Mouse (Mus musculus) forebrain, embryonic 10.5 days (tissue): ENCODE measurements at regions not wholly inside any gene's neighbourhood (a gene's known extent, or its start where the extent isn't known, plus 50 kb on each side); places are given as distances from the start of the nearest gene placed in this dataset.

Source experiments
- DNase-seq: peaks from one replicate; pipeline ENCODE4 v3.0.0-alpha.2; 2017; ENCODE audit warnings: low spot score; ENCODE audit errors: extremely low spot score
- H3K27ac ChIP-seq: fragments of 300-500 bp; sonication (generic); 2 replicates; pipeline ENCODE4 v1.5.1; 2016; ENCODE audit warnings: mild to moderate bottlenecking
- H3K27me3 ChIP-seq: fragments of 300-500 bp; sonication (generic); 2 replicates; pipeline ENCODE4 v1.6.1; 2016; ENCODE audit warnings: mild to moderate bottlenecking; ENCODE audit not compliant: poor library complexity, severe bottlenecking
- H3K36me3 ChIP-seq: fragments of 300-500 bp; sonication (generic); replicated peaks from 2 replicates; pipeline ENCODE4 v1.6.1; 2016; ENCODE audit warnings: mild to moderate bottlenecking, moderate library complexity
- H3K4me1 ChIP-seq: fragments of 300-500 bp; sonication (generic); 2 replicates; pipeline ENCODE4 v1.6.1; 2016
- H3K4me3 ChIP-seq: fragments of 300-500 bp; sonication (generic); 2 replicates; pipeline ENCODE4 v1.5.1; 2016; ENCODE audit warnings: mild to moderate bottlenecking, moderate library complexity
- H3K9me3 ChIP-seq: fragments of 300-500 bp; sonication (generic); 2 replicates; pipeline ENCODE4 v1.6.1; 2016; ENCODE audit warnings: mild to moderate bottlenecking, moderate library complexity
- WGBS: fragments of 180-500 bp; shearing (Covaris S2); methylation state at CpG from one replicate; pipeline ENCODE4 v1.1.7; 2016; 5-methylcytosine and 5-hydroxymethylcytosine counted together

GRCm38 (mm10) chr7:39675124-39675846, 157.7 kb downstream of the Zfp619 start:
- no peak for DNase-seq
- H3K27me3 ChIP-seq, result no peaks in the 10 kb centered on the region
- H3K27ac ChIP-seq, result no peak overlapping the region
- 86% methylated on average over 8 of the region's 8 CpGs for WGBS
- H3K36me3 ChIP-seq, result no peaks in the 10 kb centered on the region
- H3K4me1 ChIP-seq, result no peaks in the 10 kb centered on the region
- H3K9me3 ChIP-seq, result no peaks in the 10 kb centered on the region
- H3K4me3 ChIP-seq, result no peak overlapping the region

- WGBS, result 89% methylated on average over 1 of the region's 1 CpGs
- H3K4me3 ChIP-seq, result no peak overlapping the region
- no peaks in the 10 kb centered on the region for H3K36me3 ChIP-seq
- H3K9me3 ChIP-seq, result no peaks in the 10 kb centered on the region
- no peaks in the 10 kb centered on the region for H3K4me1 ChIP-seq
- no peaks in the 10 kb centered on the region for H3K27me3 ChIP-seq
- no peak overlapping the region for H3K27ac ChIP-seq
- DNase-seq, result no peak
These were observed 158.3 kb downstream of the Zfp619 start for GRCm38 (mm10) chr7:39675847-39676238.

DNA sequence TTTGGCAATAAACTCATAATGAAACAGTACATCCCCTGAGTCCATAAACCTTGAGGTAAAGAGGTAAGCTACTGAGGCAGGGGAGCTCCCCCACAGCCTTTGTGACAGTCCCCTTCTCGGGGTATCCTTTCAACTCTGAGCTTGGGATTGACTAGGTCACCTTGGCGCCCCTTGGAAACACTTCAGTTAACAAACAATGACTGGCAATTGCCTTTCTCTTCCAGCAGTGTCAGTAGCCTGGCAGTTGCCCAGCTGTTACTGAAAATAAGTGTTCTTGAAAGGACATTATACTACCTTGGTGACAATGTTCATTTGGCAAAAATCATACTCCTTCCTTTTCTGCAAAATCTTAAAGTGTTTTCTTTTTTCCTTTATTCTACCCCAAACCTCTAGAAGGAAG, 162.8 kb downstream of the Zfp619 start:
- H3K4me3 ChIP-seq, result no peak overlapping the region
- H3K27ac ChIP-seq, result no peak overlapping the region
- DNase-seq, result no peak
- H3K4me1 ChIP-seq, result no peaks in the 10 kb centered on the region
- no peaks in the 10 kb centered on the region for H3K36me3 ChIP-seq
- H3K9me3 ChIP-seq, result no peaks in the 10 kb centered on the region
- 61% methylated on average over 2 of the region's 2 CpGs for WGBS
- H3K27me3 ChIP-seq, result no peaks in the 10 kb centered on the region

DNA sequence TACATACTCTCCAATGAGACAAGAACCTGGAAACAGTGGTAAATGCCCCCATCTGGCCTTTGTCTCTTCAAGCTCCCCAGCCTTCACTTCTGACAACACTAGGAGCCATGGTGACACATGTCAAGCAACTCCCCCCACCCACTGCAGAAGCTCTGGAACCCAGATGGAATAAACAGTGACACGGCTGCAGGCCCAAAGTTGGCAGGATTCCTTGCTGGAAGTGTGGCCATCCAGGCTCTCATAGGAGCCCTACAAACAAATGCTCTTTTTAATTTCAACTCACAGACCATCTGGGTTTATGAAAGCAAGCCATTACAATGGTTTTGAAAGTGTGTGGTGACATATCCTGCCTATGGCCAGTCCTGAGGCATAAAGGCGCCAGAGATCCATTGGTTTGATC, 179.0 kb downstream of the Zfp619 start:
- Histone ChIP-seq H3K4me1 (no peaks in the 10 kb centered on the region), H3K27ac (no peak overlapping the region), H3K4me3 (no peak overlapping the region), H3K27me3 (no peaks in the 10 kb centered on the region), H3K9me3 (no peaks in the 10 kb centered on the region), H3K36me3 (no peaks in the 10 kb centered on the region)
- DNase-seq, result no peak
- WGBS, result 91% methylated on average over 2 of the region's 2 CpGs

DNA sequence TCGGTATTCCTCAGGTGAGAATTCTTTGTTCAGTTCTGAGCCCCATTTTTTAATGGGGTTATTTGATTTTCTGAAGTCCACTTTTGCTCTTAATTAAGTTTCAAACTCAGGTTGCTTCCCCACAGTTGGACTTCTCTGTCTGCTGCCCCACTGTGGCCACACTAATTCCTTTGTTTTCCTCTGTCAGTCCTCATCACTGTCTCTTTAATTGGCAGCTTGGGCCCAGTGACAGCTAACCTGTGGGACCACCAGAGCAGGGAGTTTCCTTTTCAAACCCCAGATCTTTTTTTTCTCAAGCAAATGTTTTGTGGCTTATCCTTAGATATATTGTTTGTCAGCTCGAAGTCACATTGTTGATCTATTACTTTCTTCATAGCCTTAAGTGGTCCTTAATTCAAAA, 183.9 kb downstream of the Zfp619 start:
- no peak for DNase-seq
- Histone ChIP-seq H3K9me3 (no peaks in the 10 kb centered on the region), H3K27ac (no peak overlapping the region), H3K4me3 (no peak overlapping the region), H3K27me3 (no peaks in the 10 kb centered on the region), H3K36me3 (no peaks in the 10 kb centered on the region), H3K4me1 (peaks cover 12% of the 10 kb centered on the region)
- 73% methylated on average over 2 of the region's 2 CpGs for WGBS

DNA sequence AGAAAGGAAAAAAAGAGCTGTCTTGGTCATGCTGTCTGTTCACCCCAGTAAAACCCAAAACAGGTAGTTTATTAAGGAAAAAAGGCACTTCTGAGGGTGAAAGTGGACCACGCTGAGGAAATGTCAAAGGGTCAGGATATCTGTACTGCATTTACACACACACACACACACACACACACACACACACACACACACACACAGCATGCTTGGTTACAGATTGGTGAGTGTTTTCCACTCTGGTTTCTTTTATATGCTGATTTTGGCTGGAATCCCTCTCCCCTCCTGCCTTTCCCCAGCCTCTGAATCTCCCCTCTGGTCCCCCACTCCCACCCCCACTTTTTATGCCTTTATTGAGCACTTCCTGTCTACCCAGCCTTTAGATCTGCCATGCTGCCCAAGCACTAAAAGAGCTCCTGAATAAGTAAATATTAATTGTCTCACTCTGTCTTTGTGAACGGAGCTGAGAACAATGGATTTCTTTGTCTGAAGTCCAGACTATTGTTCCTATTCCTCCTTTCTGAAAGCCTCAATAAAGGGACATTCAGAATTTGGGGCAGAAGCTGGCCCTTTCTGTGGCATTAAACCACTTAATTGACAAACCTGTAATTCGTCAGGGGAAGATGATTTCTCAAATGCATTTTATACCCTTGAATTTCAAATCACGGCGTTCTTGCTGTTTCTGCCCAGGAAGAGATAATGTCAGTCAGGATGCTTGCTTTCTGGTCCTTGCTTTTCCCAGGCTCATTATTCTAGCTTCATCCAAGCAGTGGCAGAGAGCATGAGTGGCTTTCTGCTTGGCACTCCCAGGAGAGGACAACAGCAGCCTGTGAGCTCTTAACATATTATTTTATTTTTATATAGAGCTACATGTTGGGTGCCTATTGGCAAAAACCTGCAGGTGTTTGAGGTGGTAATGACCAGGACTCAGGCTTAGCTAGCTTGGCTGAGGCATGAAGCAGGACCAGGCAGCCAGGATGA, 187.8 kb downstream of the Zfp619 start:
- Histone ChIP-seq H3K4me3 (no peak overlapping the region), H3K9me3 (no peaks in the 10 kb centered on the region), H3K27me3 (no peaks in the 10 kb centered on the region), H3K36me3 (no peaks in the 10 kb centered on the region), H3K27ac (no peak overlapping the region), H3K4me1 (peaks cover 12% of the 10 kb centered on the region)
- 16% methylated on average over 5 of the region's 5 CpGs for WGBS
- DNase-seq, result no peak

GRCm38 (mm10) chr7:39706606-39707005, 189.0 kb downstream of the Zfp619 start:
- no peak for DNase-seq
- Histone ChIP-seq H3K36me3 (no peaks in the 10 kb centered on the region), H3K4me3 (no peak overlapping the region), H3K27ac (no peak overlapping the region), H3K9me3 (no peaks in the 10 kb centered on the region), H3K27me3 (no peaks in the 10 kb centered on the region), H3K4me1 (peaks cover 12% of the 10 kb centered on the region)
- WGBS, result 80% methylated on average over 2 of the region's 2 CpGs

DNA sequence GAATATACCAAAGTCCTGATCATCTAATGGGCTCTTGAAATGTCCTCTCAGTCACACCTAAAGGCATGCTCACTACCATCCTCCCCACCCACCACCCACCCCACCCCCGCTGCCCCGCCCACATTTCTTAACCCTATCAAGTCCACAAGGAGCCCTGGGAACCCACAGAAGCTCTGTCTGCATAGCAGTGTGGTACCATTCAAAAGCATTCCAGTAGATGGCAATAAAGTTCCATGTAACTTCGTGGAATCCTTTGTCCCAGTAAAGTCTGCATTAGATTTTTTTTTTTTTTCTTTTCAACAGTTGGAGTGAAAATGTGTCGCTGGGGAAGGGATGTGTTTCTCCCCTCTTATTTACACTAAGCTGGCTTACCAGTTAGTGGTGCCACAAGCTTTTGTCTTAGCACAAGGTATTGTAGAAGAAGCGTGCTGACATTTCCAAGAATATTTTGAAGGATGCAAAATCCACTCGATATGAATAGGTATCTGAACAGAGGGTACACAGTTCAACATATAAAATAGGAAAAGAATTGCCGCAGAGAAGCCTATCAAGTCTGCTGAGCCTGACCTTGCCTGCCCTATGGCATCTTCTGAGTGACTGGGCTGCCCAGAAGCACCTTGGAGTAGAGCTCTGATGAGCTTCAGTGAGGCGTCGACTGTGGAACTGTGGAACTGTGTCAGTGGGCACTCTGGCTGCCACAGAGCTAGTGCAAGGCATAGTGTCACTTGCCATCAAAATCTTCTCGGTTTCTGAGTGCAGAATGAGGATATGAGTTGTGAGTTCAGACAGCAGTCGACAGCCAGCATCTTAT, 199.0 kb downstream of the Zfp619 start:
- WGBS, result 17% methylated on average over 11 of the region's 11 CpGs
- no peak overlapping the region for H3K27ac ChIP-seq
- peak; percentile 16 for DNase-seq

GRCm38 (mm10) chr7:39727935-39728557, 210.5 kb downstream of the Zfp619 start:
- Histone ChIP-seq H3K27ac (no peak overlapping the region), H3K27me3 (peaks cover 87% of the 10 kb centered on the region), H3K4me1 (peaks cover 28% of the 10 kb centered on the region), H3K9me3 (no peaks in the 10 kb centered on the region), H3K4me3 (no peak overlapping the region), H3K36me3 (no peaks in the 10 kb centered on the region)
- WGBS, result 27% methylated on average over 12 of the region's 12 CpGs
- DNase-seq, result peak; percentile 28

More for the DNA sequence above, 199.0 kb downstream of the Zfp619 start:
- Histone ChIP-seq H3K4me3 (no peak overlapping the region), H3K27me3 (no peaks in the 10 kb centered on the region), H3K36me3 (no peaks in the 10 kb centered on the region), H3K9me3 (no peaks in the 10 kb centered on the region), H3K4me1 (peaks cover 4% of the 10 kb centered on the region)

DNA sequence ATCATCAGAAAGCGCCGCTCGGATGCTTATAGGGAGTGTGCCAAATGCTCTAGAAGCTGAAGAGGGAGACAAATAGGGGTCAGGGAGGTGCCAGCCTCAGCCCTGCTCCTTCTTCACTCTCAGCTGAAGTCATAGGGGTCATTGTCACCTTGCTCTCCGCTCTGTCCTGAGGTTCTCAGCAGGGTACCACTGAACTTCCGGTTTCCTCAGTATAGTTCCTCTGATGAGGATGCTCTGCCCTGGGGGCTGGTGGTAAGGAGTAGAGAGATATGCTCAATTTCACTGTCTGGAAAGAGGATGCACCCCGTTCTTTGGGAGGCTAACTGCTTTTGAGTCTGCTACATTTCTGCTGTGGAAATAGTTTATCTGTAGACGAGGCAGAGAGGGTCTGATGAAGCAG, 211.4 kb downstream of the Zfp619 start:
- Histone ChIP-seq H3K36me3 (no peaks in the 10 kb centered on the region), H3K4me3 (no peak overlapping the region), H3K27ac (no peak overlapping the region), H3K27me3 (peaks cover 79% of the 10 kb centered on the region), H3K4me1 (peaks cover 28% of the 10 kb centered on the region), H3K9me3 (no peaks in the 10 kb centered on the region)
- 79% methylated on average over 7 of the region's 7 CpGs for WGBS
- DNase-seq, result no peak

DNA sequence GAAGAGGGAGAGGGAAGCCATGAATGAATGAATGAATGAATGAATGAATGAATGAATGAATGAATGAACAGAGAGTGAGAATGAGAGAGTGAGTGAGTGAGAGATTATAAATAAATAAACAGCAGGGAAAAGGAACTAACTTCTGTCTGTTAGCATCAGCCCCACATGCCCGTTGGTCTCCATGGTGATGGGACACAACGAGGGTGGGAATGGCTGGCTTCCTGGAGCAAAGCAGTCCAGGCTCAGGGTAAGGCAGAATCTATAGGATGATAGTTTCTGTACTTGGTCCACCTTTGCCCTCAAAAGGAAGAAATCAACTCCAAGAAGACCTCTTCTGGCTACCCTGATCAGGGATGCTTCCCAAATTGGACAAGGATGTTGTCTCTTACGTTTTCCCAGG, 212.2 kb downstream of the Zfp619 start:
- H3K27ac ChIP-seq, result no peak overlapping the region
- H3K4me3 ChIP-seq, result no peak overlapping the region
- H3K27me3 ChIP-seq, result peaks cover 71% of the 10 kb centered on the region
- H3K9me3 ChIP-seq, result no peaks in the 10 kb centered on the region
- H3K36me3 ChIP-seq, result no peaks in the 10 kb centered on the region
- 62% methylated on average over 3 of the region's 3 CpGs for WGBS
- DNase-seq, result no peak
- H3K4me1 ChIP-seq, result peaks cover 28% of the 10 kb centered on the region

DNA sequence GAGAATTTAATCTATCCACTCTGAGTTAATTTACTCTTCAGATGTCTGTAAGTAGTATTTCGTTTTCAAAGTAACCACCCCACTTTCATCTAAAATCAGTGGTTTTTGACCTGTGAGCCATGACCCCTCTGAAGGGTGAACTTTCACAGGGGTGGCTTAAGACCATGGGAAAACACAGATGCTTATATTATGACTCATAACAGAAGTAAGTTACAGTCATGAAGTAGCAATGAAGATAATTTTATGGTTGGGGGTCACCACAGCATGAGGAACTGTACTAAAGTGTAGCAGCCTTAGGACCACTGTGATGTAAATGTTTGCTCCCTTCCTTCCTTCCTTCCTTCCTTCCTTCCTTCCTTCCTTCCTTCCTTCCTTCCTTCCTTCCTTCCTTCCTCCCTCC, 215.2 kb downstream of the Zfp619 start:
- Histone ChIP-seq H3K4me3 (no peak overlapping the region), H3K27me3 (peaks cover 41% of the 10 kb centered on the region), H3K9me3 (no peaks in the 10 kb centered on the region), H3K4me1 (peaks cover 16% of the 10 kb centered on the region), H3K27ac (no peak overlapping the region), H3K36me3 (no peaks in the 10 kb centered on the region)
- no peak for DNase-seq
- WGBS, result 69% methylated on average over 1 of the region's 1 CpGs
